Mouse (Mus musculus) erythroblast, adult 5-6 weeks (primary cell): ENCODE results near the gene Tfr2. TPM values are rescaled to one million over a fixed set of nuclear protein-coding genes. Genes with fewer than 3 reads are reported as not detected.

Experiments used
- ATAC-seq: replicated peaks from 2 replicates; pipeline ENCODE4 v1.8.0; 2016; ENCODE audit warnings: moderate number of reproducible peaks, mild to moderate bottlenecking, moderate TSS enrichment, inconsistent platforms; ENCODE audit not compliant: poor library complexity, low FRiP score, severe bottlenecking
- total RNA-seq, 2 experiments: library from RNA; stranded (forward) in 1 of 2; stranded (reverse) in 1 of 2; fragments of 150-400 nt in 1 of 2; fragments of 200-764, 138-1000 nt in 1 of 2; gene quantifications; 2 replicates each; pipeline versions ENCODE4 v1.2.3 to v1.2.4; 2015 to 2017; ENCODE audit warnings: low replicate concordance in 2 of 2

Tfr2 gene
- 11.9 and 16.5 TPM in 2 replicates for total RNA-seq (2015; ENCODE audit: low replicate concordance)
- total RNA-seq (2017; ENCODE audit: low replicate concordance), result 11.8 and 13.7 TPM in 2 replicates

- ATAC-seq, result peak; percentile 87
Measured at GRCm38 (mm10) chr5:137569665-137570064, at the start of gene Tfr2. Gene Tfr2 (plus strand): TSS chr5:137569840.

- ATAC-seq, result no peak
Measured at GRCm38 (mm10) chr5:137521861-137522260, 47.8 kb upstream of the Tfr2 start.

- no peak for ATAC-seq
Measured at GRCm38 (mm10) chr5:137522711-137523110, 46.9 kb upstream of the Tfr2 start.

GRCm38 (mm10) chr5:137523396-137524250 is 46.0 kb upstream of the Tfr2 start:
- ATAC-seq, result no peak

GRCm38 (mm10) chr5:137524251-137524515 is 45.5 kb upstream of the Tfr2 start:
- ATAC-seq, result no peak

GRCm38 (mm10) chr5:137524671-137525070 is 45.0 kb upstream of the Tfr2 start:
- ATAC-seq, result no peak

- ATAC-seq, result no peak
Measured at GRCm38 (mm10) chr5:137525511-137525910, 44.1 kb upstream of the Tfr2 start.

GRCm38 (mm10) chr5:137526192-137526936 is 43.3 kb upstream of the Tfr2 start:
- ATAC-seq, result peak; percentile 47

GRCm38 (mm10) chr5:137527413-137527812 is 42.2 kb upstream of the Tfr2 start:
- no peak for ATAC-seq

- ATAC-seq, result no peak
Measured at GRCm38 (mm10) chr5:137528247-137528968, 41.2 kb upstream of the Tfr2 start.

- ATAC-seq, result no peak
Measured at GRCm38 (mm10) chr5:137529221-137529995, 40.2 kb upstream of the Tfr2 start.

GRCm38 (mm10) chr5:137530075-137530474 is 39.6 kb upstream of the Tfr2 start:
- ATAC-seq, result no peak

GRCm38 (mm10) chr5:137530588-137531413 is 38.8 kb upstream of the Tfr2 start:
- peak; percentile 14; the same call in 1 of the 2 replicates for ATAC-seq

GRCm38 (mm10) chr5:137531414-137532130 is 38.1 kb upstream of the Tfr2 start:
- ATAC-seq, result peak; percentile 5; the same call in 1 of the 2 replicates

- ATAC-seq, result peak; percentile 16; the same call in 1 of the 2 replicates
Measured at GRCm38 (mm10) chr5:137532131-137532807, 37.4 kb upstream of the Tfr2 start.

- ATAC-seq, result peak; percentile 14
Measured at GRCm38 (mm10) chr5:137532808-137533116, 36.9 kb upstream of the Tfr2 start.

- peak; percentile 80 for ATAC-seq
Measured at GRCm38 (mm10) chr5:137533117-137533827, 36.4 kb upstream of the Tfr2 start, which contains the start of the genes Epo and Gnb2. Gene Epo (minus strand): TSS chr5:137533242. Gene Gnb2 (minus strand): TSS chr5:137533510.
